Mouse (Mus musculus) hindbrain, postnatal 0 days (tissue): ENCODE measurements at regions not wholly inside any gene's neighbourhood (a gene's known extent, or its start where the extent isn't known, plus 50 kb on each side); places are given as distances from the start of the nearest gene placed in this dataset.

Experiments used
- ATAC-seq: fragments of 200-750 bp; cut with Nextera tagmentation; 2 replicates; pipeline ENCODE4 v1.8.0; 2017; ENCODE audit warnings: mild to moderate bottlenecking, moderate TSS enrichment, moderate library complexity
- DNase-seq: peaks from one replicate; pipeline ENCODE4 v3.0.0-alpha.2; 2015; ENCODE audit warnings: low spot score
- H3K27ac ChIP-seq: fragments of 300-500 bp; sonication (generic); 2 replicates; pipeline ENCODE4 v1.5.1; 2014; ENCODE audit warnings: mild to moderate bottlenecking
- H3K27me3 ChIP-seq: fragments of 300-500 bp; sonication (generic); 2 replicates; pipeline ENCODE4 v1.6.1; 2014; ENCODE audit warnings: low read length, mixed read lengths; ENCODE audit not compliant: insufficient read depth
- H3K36me3 ChIP-seq: fragments of 300-500 bp; sonication (generic); 2 replicates; pipeline ENCODE4 v1.6.1; 2014; ENCODE audit warnings: low read length, mixed read lengths; ENCODE audit not compliant: insufficient read depth
- H3K4me1 ChIP-seq: fragments of 300-500 bp; sonication (generic); 2 replicates; pipeline ENCODE4 v1.6.1; 2014; ENCODE audit warnings: antibody characterized with exemption, low read length, mixed read lengths; ENCODE audit not compliant: insufficient read depth
- H3K4me2 ChIP-seq: fragments of 300-500 bp; sonication (generic); 2 replicates; pipeline ENCODE4 v1.6.1; 2014; ENCODE audit warnings: low read depth, mild to moderate bottlenecking, low read length, moderate library complexity, mixed read lengths
- H3K4me3 ChIP-seq: fragments of 300-500 bp; sonication (generic); 2 replicates; pipeline ENCODE4 v1.5.1; 2014; ENCODE audit warnings: low read length
- H3K9ac ChIP-seq: fragments of 300-500 bp; sonication (generic); replicated peaks from 2 replicates; pipeline ENCODE4 v1.6.1; 2014; ENCODE audit warnings: mild to moderate bottlenecking, low read length, moderate library complexity, mixed read lengths
- H3K9me3 ChIP-seq: fragments of 300-500 bp; sonication (generic); 2 replicates; pipeline ENCODE4 v1.6.1; 2016; ENCODE audit warnings: low read length, mixed read lengths
- CTCF ChIP-seq: IDR thresholded peaks from 2 replicates; pipeline ENCODE4 v1.5.1; 2016; ENCODE audit warnings: antibody characterized with exemption, control low read depth, low read depth
- WGBS: fragments of 180-500 bp; shearing (Covaris S2); extraction: QIAGEN DNeasy Blood & Tissue Kit; methylation state at CpG from one replicate; pipeline ENCODE4 v1.1.7; 2014; 5-methylcytosine and 5-hydroxymethylcytosine counted together

DNA sequence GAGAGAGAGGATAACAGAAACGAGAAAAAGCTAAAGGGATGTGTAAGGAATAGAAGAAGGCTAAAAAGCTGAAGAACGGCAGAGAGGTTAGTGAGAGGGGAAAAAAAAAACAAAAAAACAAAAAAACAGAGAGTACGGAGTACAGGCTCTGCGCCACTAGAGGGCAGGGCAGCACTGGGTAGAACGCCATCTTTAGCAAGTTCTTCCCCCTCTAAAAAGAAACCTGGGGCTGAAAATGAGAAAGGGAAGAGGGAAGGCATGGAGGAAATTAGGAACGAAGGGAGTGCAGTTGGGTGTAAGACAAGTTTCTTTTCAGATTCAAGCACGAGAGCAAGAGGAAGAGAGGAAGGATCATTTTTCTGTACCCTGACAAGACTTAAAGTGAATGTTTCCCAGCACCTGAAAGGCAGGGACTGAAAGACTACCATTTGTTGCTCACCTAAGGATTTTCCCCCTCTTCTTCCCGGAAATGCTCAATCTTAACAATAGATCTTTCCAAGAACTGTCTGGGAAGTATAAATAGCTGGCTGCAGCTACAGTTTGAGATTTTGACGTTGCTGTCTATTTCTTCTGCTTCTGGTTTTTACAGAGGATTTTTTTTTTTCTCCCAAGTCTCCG is 195.6 kb downstream of the Fam198b start:
- Histone ChIP-seq H3K27ac (peak overlapping the region; percentile 48), H3K9me3 (no peaks in the 10 kb centered on the region), H3K4me3 (peak overlapping the region; percentile 14; the same call in 1 of the 2 replicates), H3K4me1 (no peaks in the 10 kb centered on the region), H3K27me3 (no peaks in the 10 kb centered on the region), H3K36me3 (no peaks in the 10 kb centered on the region), H3K9ac (peak overlapping the region; percentile 28; the same call in 1 of the 2 replicates), H3K4me2 (peak overlapping the region; percentile 48)
- 13% methylated on average over 10 of the region's 10 CpGs for WGBS
- peak; percentile 67; the same call in 1 of the 2 replicates for ATAC-seq
- peak; percentile 92 for TF ChIP-seq CTCF
- DNase-seq = peak; percentile 90

DNA sequence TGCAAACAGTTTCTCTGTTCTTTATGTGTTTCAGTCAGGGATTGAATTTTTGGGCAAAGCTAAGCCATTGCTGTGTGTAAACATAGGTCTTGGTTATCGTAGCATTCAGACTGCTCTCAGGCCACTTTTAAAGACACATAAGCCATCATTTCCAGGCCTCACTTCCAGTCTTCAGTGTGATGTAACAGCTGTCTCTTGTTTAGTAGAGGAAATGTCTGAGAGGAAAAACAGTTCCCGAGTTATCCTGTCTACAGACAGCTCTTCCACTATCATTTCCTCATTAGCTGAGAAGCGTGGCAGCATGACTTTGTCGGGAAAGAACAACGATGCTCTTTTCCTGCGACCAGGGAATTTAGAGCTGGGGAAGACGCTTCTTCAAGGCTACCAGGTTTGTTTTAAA is 196.9 kb downstream of the Fam198b start:
- H3K27ac ChIP-seq = no peak overlapping the region
- 69% methylated on average over 7 of the region's 7 CpGs for WGBS
- H3K36me3 ChIP-seq = no peaks in the 10 kb centered on the region
- no peak overlapping the region for H3K9ac ChIP-seq
- DNase-seq (no peak), ATAC-seq (no peak)
- no peak overlapping the region for H3K4me3 ChIP-seq
- TF ChIP-seq CTCF = no peak
- H3K9me3 ChIP-seq = no peaks in the 10 kb centered on the region
- no peak overlapping the region for H3K4me2 ChIP-seq
- H3K4me1 ChIP-seq = no peaks in the 10 kb centered on the region
- H3K27me3 ChIP-seq = no peaks in the 10 kb centered on the region

DNA sequence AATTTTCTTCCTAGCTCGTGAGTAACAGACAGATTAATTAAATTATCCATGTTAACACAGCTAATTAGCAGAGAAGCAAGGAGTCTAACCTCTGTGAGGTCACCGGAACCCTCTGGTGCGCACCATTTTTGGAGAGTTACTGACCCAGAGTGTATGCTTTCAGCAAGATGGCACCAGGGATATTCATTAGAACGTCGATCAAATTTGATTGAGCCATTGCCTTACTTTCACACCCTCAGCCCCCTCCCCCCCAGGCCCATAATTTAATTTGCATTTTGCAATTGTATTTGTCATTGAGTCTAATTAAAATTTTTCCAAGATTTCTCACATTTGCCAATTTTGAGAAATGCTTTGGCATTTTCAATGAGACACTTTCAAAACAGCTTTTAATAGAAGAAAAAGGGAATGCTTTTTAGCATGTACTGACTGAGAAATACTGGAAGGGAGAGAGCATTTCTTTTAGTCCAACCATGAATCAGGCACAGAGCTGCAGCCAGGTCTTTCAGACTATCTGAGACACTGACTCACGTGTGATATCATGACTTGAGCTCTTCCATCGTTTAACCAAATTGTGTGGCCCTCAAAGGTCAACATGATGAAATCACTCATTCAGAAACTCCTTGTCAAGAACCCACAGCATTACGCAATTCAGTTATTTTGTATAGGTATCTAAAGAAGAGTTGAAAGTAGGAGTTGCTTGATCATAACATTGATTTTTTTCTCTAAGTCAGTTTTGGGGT is 198.6 kb downstream of the Fam198b start:
- no peaks in the 10 kb centered on the region for H3K9me3 ChIP-seq
- DNase-seq = no peak
- H3K9ac ChIP-seq = no peak overlapping the region
- no peaks in the 10 kb centered on the region for H3K4me1 ChIP-seq
- H3K36me3 ChIP-seq = no peaks in the 10 kb centered on the region
- H3K4me2 ChIP-seq = no peak overlapping the region
- no peaks in the 10 kb centered on the region for H3K27me3 ChIP-seq
- TF ChIP-seq CTCF = no peak
- H3K4me3 ChIP-seq = no peak overlapping the region
- H3K27ac ChIP-seq = no peak overlapping the region
- no peak for ATAC-seq
- WGBS = 73% methylated on average over 8 of the region's 8 CpGs

DNA sequence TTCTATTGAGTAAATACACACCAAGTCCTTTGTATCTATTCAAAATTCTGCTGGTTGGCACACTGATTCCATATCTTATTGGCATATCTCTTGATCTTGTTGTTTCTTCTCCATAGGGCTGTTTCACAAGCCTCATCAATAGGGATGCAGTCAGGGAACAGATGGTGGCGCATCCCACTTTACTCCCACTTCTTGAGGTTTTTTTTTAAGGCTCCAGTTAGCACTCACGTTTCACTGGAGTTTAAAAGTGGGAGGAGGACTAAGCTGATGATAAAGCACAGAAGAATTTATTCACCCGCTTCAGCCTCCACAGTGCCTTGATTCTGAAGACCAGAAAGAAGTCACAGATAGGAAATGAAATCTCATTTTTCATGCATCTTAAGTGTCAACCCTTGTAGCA is 199.8 kb downstream of the Fam198b start:
- Histone ChIP-seq H3K4me2 (no peak overlapping the region), H3K27ac (no peak overlapping the region), H3K9me3 (no peaks in the 10 kb centered on the region), H3K4me1 (no peaks in the 10 kb centered on the region), H3K36me3 (no peaks in the 10 kb centered on the region), H3K9ac (no peak overlapping the region), H3K27me3 (no peaks in the 10 kb centered on the region), H3K4me3 (no peak overlapping the region)
- TF ChIP-seq CTCF = no peak
- ATAC-seq (no peak), DNase-seq (no peak)
- 65% methylated on average over 3 of the region's 3 CpGs for WGBS

DNA sequence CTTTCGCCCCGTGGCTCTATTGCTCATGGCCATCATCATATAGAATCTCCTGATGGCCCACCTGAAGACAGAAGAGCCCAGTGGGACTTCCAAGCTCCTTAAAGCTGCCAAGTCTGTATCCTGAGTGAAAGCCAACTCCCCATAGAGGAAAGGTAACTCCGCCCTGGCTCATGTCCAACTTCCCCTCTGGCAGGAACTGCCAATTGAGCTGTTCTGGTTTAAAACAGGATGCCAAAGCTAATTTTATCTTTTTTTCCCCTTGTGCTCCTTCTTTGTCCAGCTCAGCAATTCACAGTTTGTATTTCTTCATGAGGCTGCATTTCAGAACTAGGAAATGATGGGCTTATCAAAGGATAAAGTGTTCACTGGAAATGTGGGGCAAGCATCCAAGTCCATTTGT is 215.3 kb downstream of the Fam198b start:
- DNase-seq (peak; percentile 43), ATAC-seq (no peak)
- no peak overlapping the region for H3K4me2 ChIP-seq
- H3K4me3 ChIP-seq = no peak overlapping the region
- no peaks in the 10 kb centered on the region for H3K9me3 ChIP-seq
- H3K27ac ChIP-seq = no peak overlapping the region
- no peak overlapping the region for H3K9ac ChIP-seq
- TF ChIP-seq CTCF = no peak
- H3K4me1 ChIP-seq = no peaks in the 10 kb centered on the region
- WGBS = 84% methylated on average over 3 of the region's 3 CpGs
- H3K27me3 ChIP-seq = no peaks in the 10 kb centered on the region
- H3K36me3 ChIP-seq = no peaks in the 10 kb centered on the region

DNA sequence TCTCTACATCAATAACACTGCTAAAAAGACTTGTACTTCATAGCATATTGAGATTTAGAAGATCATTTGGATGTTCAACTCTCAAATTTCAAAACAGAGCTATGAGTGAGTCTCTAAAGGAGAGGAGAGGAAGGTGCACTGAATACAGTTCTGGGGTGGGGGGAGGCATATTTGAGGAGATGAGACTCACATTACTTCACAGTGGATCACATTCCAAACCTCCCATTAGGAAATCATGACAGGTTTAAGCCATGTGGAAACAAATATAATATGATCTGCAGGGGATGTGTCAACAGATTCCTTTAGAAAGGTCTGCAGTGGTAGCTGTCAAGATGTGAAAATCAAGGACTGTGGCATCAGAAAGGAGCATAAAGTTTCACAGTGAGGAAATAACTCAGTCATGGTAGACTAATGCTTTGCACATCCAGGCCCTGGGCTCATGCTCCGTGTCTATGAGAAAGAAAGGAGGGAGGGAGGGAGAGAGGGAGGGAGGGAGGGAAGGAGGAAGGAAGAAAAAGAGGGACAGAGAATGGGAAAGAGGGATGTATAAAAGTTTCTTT is 235.9 kb downstream of the Fam198b start:
- Histone ChIP-seq H3K36me3 (no peaks in the 10 kb centered on the region), H3K9ac (no peak overlapping the region), H3K27me3 (no peaks in the 10 kb centered on the region), H3K4me1 (no peaks in the 10 kb centered on the region), H3K4me2 (no peak overlapping the region), H3K9me3 (no peaks in the 10 kb centered on the region), H3K27ac (no peak overlapping the region), H3K4me3 (no peak overlapping the region)
- no peak for TF ChIP-seq CTCF
- DNase-seq (no peak), ATAC-seq (no peak)
- WGBS = 59% methylated on average over 1 of the region's 1 CpGs

DNA sequence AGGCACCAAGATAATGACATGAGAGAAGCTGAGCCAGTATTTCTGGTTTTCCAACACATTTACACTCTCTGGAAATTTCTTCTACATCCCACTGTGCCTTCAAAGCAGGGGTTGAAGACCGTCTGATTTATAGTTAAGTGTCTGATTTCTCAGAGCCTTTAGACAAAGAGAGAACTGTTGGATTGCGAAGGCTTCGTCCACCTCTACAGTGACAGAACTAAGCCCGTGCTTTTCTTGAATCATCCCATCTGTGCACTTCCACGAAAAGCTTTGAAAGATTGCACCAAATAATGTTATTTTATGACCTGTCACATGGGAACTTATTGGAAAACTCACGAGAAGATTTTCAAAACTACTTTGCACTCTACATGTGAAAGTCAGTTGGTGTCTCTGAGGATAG is 239.3 kb downstream of the Fam198b start:
- Histone ChIP-seq H3K27ac (no peak overlapping the region), H3K9me3 (no peaks in the 10 kb centered on the region), H3K36me3 (no peaks in the 10 kb centered on the region), H3K4me1 (no peaks in the 10 kb centered on the region), H3K4me3 (no peak overlapping the region), H3K27me3 (no peaks in the 10 kb centered on the region), H3K4me2 (no peak overlapping the region), H3K9ac (no peak overlapping the region)
- 87% methylated on average over 6 of the region's 6 CpGs for WGBS
- ATAC-seq (no peak), DNase-seq (no peak)
- TF ChIP-seq CTCF = no peak
